Comparison of ENCODE assay signal across 24 mouse cellular contexts in genomic region chr17:12066054-12066453, GRCm38 (mm10). TPM values are rescaled to one million over a fixed set of nuclear protein-coding genes. Genes with fewer than 3 reads are reported as not detected.
DNase-seq lines count a peak whose midpoint lies in the region; ATAC-seq lines count a peak whose summit lies in the region.
"Had no signal": no experiment of that assay in that cellular context is flagged by ENCODE, and none has a peak within 500 bp of the region (broad histone marks: within the 10 kb centered on the region; RNA-seq: fewer than 3 reads in every experiment).

No protein-coding gene starts in this region.

- peaks cover under 1% of the 10 kb centered on the region; the same call in 1 of the 2 replicates for H3K9me3 ChIP-seq in heart, embryonic 10.5 days
- 0 out of 2 replicates have a peak, but pooled peaks cover 15% of the 10 kb centered on the region for H3K9me3 ChIP-seq in neural tube, embryonic 13.5 days
- H3K9me3 ChIP-seq in hindbrain, embryonic 14.5 days (ENCODE audit: control insufficient read depth, low read length): no peaks in the 10 kb centered on the region
- H3K9me3 ChIP-seq: embryonic facial prominence, embryonic 15.5 days; forebrain, embryonic 12.5 days had no signal

- H3K9ac ChIP-seq in neural tube, embryonic 13.5 days: no peak overlapping the region
- no peak overlapping the region for H3K9ac ChIP-seq in hindbrain, embryonic 14.5 days
- H3K9ac ChIP-seq: embryonic facial prominence, embryonic 13.5 days; embryonic facial prominence, embryonic 15.5 days; forebrain, embryonic 12.5 days had no signal

- no peaks in the 10 kb centered on the region for H3K27me3 ChIP-seq in heart, embryonic 10.5 days (ENCODE audit: insufficient read depth, poor library complexity, severe bottlenecking)
- no peaks in the 10 kb centered on the region for H3K27me3 ChIP-seq in neural tube, embryonic 13.5 days
- no peaks in the 10 kb centered on the region for H3K27me3 ChIP-seq in hindbrain, embryonic 14.5 days (ENCODE audit: control insufficient read depth, insufficient read depth, low read length)
- H3K27me3 ChIP-seq: embryonic facial prominence, embryonic 13.5 days; embryonic facial prominence, embryonic 15.5 days; forebrain, embryonic 12.5 days had no signal

- DNase-seq in heart, embryonic 10.5 days (ENCODE audit: low spot score): peak; percentile 55
- DNase-seq in heart, adult 8-10 months (ENCODE audit: low spot score): no peak
- DNase-seq in neural tube, embryonic 10.5 days (ENCODE audit: extremely low spot score, low spot score): no peak
- peak; percentile 59 for DNase-seq in retina, embryonic 14.5 days (ENCODE audit: low spot score)
- DNase-seq in retina, postnatal 7 days (ENCODE audit: low read depth, low spot score): peak; percentile 50
- no peak for DNase-seq in lung, postnatal 4 days
- no peak for DNase-seq in hindbrain, embryonic 14.5 days (ENCODE audit: low spot score)
- DNase-seq: adrenal gland, adult 2 months; adrenal gland, postnatal 10 days; adrenal gland, postnatal 25 days; cerebellum, adult 11 months; cerebellum, adult 18-20 months; cerebellum, adult 8-10 months; cerebellum, adult 9-11 months; cerebellum, postnatal 14 days; cerebellum, postnatal 36 days; embryo, embryonic 11 days had no signal

- peak; percentile 63; the same call in 1 of the 2 replicates for ATAC-seq in neural tube, embryonic 13.5 days (ENCODE audit: low read depth)
- no peak for ATAC-seq in hindbrain, embryonic 14.5 days (ENCODE audit: low FRiP score)
- ATAC-seq: forebrain, embryonic 14.5 days had no signal

- H3K4me3 ChIP-seq in heart, embryonic 10.5 days: no peak overlapping the region
- H3K4me3 ChIP-seq in neural tube, embryonic 13.5 days: no peak overlapping the region
- H3K4me3 ChIP-seq in hindbrain, embryonic 14.5 days (replicated peaks; ENCODE audit: low read length): no peak overlapping the region
- H3K4me3 ChIP-seq: embryonic facial prominence, embryonic 13.5 days; embryonic facial prominence, embryonic 15.5 days; erythroblast, embryonic 14.5 days; forebrain, embryonic 10.5 days; forebrain, embryonic 12.5 days had no signal

- no peak overlapping the region for H3K4me2 ChIP-seq in neural tube, embryonic 13.5 days
- no peak overlapping the region for H3K4me2 ChIP-seq in hindbrain, embryonic 14.5 days (replicated peaks)
- H3K4me2 ChIP-seq: embryonic facial prominence, embryonic 13.5 days; embryonic facial prominence, embryonic 15.5 days; forebrain, embryonic 12.5 days had no signal

- no peak overlapping the region for H3K27ac ChIP-seq in heart, embryonic 10.5 days
- H3K27ac ChIP-seq in neural tube, embryonic 13.5 days (replicated peaks): no peak overlapping the region
- H3K27ac ChIP-seq in hindbrain, embryonic 14.5 days: no peak overlapping the region
- H3K27ac ChIP-seq: embryonic facial prominence, embryonic 13.5 days; embryonic facial prominence, embryonic 15.5 days; forebrain, embryonic 10.5 days; forebrain, embryonic 12.5 days had no signal

- WGBS in heart, embryonic 10.5 days: 74% methylated on average over 10 of the region's 10 CpGs
- 52% methylated on average over 10 of the region's 10 CpGs for WGBS in neural tube, embryonic 13.5 days
- 73% methylated on average over 10 of the region's 10 CpGs for WGBS in hindbrain, embryonic 14.5 days

- no peaks in the 10 kb centered on the region for H3K4me1 ChIP-seq in heart, embryonic 10.5 days
- peaks cover 4% of the 10 kb centered on the region for H3K4me1 ChIP-seq in neural tube, embryonic 13.5 days (replicated peaks)
- no peaks in the 10 kb centered on the region for H3K4me1 ChIP-seq in hindbrain, embryonic 14.5 days (replicated peaks; ENCODE audit: control insufficient read depth, insufficient read depth, low read length)
- H3K4me1 ChIP-seq: embryonic facial prominence, embryonic 13.5 days; embryonic facial prominence, embryonic 15.5 days; forebrain, embryonic 10.5 days; forebrain, embryonic 12.5 days had no signal

- no peaks in the 10 kb centered on the region for H3K36me3 ChIP-seq in heart, embryonic 10.5 days
- H3K36me3 ChIP-seq in neural tube, embryonic 13.5 days: no peaks in the 10 kb centered on the region
- H3K36me3 ChIP-seq in hindbrain, embryonic 14.5 days (replicated peaks; ENCODE audit: control insufficient read depth, insufficient read depth): no peaks in the 10 kb centered on the region
- H3K36me3 ChIP-seq: embryonic facial prominence, embryonic 13.5 days; embryonic facial prominence, embryonic 15.5 days; forebrain, embryonic 10.5 days; forebrain, embryonic 12.5 days had no signal

RNA-seq across cellular contexts. Expression of gene Agpat4, which starts 52.5 kb away (rescaled TPM):
- polyA plus RNA-seq in heart, embryonic 10.5 days (2016; fragmentation: Nextera tagmentation; extraction: Ambion mirVana): 26.6 and 32.5 TPM in 2 replicates
- total RNA-seq in heart, adult 8-10 months (2022): 1 to 10 TPM; 2.5 to 3.8 (median 3.4) TPM
- 41.8 and 49.4 TPM in 2 replicates for polyA plus RNA-seq in neural tube, embryonic 13.5 days (2015; fragmentation: Nextera tagmentation; extraction: Ambion mirVana)
- polyA plus RNA-seq in hindbrain, embryonic 14.5 days (2014; fragmentation: Nextera tagmentation; extraction: Ambion mirVana): 36.1 and 38.2 TPM in 2 replicates

Comparison
In these comparisons a context has a peak if more than half of its experiments do, and no peak if none do; other contexts are left out.
1. DNase-seq: peak in heart, embryonic 10.5 days (single experiment), retina, embryonic 14.5 days (single experiment) and retina, postnatal 7 days (single experiment); none in heart, adult 8-10 months (single experiment), neural tube, embryonic 10.5 days (single experiment), lung, postnatal 4 days (0 of 2) and hindbrain, embryonic 14.5 days (single experiment).